Mouse (Mus musculus) cerebellum, adult 9-10 months (tissue): ENCODE results near the gene Slc25a48.

Source experiments
- DNase-seq: peaks from one replicate; pipeline ENCODE4 v3.0.0; 2022

Slc25a48 gene

GRCm38 (mm10) chr13:56438211-56439075 is at the start of gene Slc25a48:
Gene Slc25a48 (plus strand): TSS chr13:56438355.
- DNase-seq = no peak

DNA sequence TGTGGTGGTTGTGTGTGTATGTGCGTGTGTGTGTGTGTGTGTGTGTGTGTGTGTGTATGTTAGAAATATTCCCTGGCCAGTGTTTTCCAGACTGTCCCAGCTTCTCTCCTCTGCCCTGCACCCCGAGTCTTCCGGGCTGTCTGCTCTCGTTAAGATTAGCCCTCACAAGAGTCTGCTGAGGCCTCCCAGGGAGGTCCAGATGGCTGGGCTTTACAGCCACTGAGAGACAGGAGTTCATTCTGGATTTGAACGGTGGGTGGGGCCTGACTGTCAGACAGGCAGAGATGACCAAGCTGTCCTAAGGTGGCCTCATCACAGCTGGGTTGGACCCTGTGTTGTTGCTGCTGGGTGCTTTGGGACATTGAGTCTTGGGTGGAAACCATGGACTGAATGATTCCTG is 40.6 kb upstream of the Slc25a48 start:
- no peak for DNase-seq

DNA sequence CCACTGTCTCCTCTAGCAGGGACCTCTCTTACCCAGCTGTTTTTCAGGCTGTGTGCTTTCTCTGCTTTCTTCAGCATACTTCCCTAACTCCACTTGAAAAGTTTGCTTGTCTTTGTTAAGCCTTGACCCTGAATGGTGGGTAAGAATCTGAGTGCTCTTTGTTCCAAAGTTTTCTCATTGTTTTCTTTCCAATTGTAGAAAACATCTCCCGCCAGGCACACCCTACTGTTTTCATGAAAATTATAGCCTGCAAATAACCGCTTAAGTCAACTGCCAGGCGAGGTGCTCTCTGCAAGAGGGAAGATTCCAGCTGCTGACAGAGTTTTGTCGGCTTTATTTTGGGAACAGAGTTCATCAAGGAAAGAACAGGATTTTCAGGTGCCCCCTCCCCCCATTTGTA is 37.0 kb upstream of the Slc25a48 start:
- no peak for DNase-seq

DNA sequence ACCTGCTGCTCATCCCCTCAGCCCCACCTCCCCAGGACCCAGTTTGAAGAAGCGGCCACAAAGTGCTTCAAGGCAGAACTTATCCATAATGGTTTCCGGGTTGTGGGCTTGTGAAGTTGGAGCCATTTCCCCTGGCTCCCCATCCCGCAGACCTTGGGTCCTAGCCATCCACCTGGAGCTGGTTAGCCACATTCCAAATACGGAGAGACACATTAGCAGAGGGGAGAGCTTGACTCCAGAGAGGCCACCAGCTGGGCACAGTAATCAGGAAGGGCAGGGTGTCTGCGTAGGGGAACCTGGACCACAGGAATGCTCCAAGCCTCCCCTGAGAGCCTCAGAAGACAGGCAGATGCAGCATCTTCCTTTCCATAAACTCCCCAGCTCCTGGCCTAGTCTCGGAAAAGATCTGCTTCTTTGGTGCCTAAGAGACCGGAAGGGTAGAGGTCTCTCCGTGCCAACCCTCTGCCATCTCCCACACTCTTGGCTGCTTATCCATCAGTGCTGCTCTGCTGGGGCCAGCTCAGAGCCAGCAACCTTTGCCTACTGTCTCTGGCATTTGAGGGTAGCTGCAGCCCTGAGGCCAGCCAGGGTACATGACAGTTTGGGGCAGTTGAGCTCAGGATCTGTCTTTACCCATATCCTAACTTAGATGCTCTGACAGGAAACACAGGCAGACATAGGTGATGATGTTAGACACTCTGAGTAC is 34.6 kb upstream of the Slc25a48 start:
- no peak for DNase-seq

GRCm38 (mm10) chr13:56404511-56405140 is 33.5 kb upstream of the Slc25a48 start:
- DNase-seq = peak; percentile 28

DNA sequence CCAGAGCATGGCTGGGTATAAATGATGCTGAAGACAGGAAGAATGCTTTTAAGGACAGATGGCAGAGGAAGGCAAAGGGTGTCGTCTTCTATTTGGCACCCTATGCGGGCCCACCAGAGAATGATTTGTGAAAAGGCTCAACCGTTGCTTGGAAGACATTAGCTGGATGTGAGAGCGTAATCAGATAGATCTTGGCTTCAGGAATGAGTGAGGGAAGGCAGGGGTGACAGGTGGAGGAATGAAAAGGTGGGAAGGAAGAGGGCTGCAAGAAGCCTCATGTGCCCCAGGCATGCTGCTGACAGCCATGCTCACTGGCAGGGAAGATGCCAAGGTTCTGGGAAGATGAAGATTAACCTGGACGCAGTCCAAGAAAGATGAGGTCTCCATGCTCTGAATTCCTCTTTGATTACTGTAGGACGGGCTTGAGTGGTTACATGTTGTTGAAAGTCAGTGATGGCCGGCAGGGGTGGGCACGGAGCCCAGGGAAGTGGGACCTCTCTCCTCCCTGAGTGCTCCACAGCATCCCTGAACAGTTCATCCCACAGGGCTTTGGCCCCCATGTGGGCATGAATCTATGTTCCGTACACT is 25.8 kb upstream of the Slc25a48 start:
- DNase-seq = no peak

- DNase-seq = no peak
These were observed 19.3 kb upstream of the Slc25a48 start for GRCm38 (mm10) chr13:56418685-56419483.

- DNase-seq = no peak
These were observed 18.6 kb upstream of the Slc25a48 start for GRCm38 (mm10) chr13:56419538-56419937.

GRCm38 (mm10) chr13:56422072-56422723 is 16.0 kb upstream of the Slc25a48 start:
- peak; percentile 52 for DNase-seq

DNA sequence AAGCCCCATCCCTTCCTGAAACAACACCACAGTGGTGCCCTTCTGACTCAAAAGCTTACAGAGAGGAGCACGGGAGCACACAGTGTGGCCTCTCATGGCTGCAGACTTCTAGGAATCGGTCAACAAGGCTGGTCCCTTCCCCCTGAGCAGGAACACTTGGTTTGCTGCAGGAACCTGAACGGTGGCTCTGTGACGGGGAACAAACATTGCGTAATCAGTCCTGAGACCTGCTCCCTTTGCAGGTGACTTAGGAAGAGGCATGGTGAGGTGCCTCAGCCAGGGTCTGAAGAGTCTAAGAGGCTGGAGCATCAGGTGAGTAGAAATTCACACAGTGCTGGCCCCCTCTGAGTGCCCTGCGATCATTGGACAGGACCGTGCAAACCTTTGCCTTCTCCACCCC is 12.2 kb upstream of the Slc25a48 start:
- no peak for DNase-seq

- peak; percentile 41 for DNase-seq
These were observed 11.8 kb upstream of the Slc25a48 start, which contains the start of gene Gm3045 for GRCm38 (mm10) chr13:56426365-56426764. Gene Gm3045 (plus strand): TSS chr13:56426594.

DNA sequence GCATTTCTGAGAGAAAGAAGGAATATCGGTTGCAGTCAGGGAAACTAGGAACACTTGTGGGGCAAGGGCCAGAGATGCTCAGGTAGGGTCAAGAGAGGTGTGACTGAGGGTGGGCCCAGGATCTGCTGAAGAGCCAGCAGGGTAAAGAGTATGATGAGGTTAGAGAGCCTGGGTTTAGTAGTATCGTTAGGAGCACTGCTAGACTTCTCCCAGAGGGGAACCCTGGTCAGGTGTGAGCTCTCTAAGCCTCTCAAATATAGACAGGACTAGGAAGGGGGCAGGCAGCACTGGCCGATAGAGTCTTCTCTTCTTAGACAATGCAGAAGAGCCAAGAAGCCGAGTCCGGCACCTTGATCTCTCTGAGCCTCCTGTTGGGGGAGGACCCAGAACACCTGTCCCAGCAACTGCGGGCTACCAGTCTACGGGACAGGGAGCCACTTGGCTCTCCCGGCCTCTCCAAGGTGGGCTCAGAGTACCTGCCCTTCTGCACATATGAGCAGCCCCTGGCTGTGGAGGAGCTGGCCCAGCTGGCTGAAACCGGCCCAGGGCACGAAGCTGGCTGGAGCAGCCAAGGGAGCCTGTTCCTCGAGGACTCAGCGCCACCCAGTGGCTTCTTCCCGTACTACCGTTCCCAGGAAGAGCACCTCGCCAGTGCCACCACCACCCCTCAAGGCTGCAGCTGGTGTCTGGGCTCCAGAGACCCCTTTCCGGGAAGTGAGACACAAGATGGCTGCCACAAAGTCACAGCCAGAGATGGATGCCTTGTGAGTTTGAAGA is 9.2 kb upstream of the Slc25a48 start:
- DNase-seq = peak; percentile 63

- DNase-seq = peak; percentile 66
These were observed 5.7 kb upstream of the Slc25a48 start for GRCm38 (mm10) chr13:56432496-56432895.

DNA sequence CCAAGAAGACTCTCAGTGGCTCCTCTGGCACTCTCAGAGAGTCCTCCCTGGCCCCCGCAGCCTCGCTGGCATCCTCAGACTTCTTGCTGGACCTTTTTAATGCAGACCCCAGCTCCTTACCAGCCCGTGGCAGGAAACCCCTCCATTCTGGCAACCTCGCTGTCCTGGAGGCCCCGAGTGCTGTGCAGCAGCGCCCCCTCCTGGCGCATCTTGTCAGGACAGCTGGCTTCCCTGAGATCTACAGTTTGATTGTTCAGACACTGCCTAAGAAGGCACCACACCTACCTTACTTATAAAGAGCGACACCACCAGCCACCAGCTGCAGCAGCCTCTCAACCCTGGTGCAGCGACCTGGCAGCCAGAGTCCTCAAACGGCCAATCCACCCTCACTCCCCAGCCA is 4.7 kb upstream of the Slc25a48 start:
- DNase-seq = peak; percentile 78

- DNase-seq = no peak
These were observed 3.8 kb upstream of the Slc25a48 start for GRCm38 (mm10) chr13:56434311-56434751.

DNA sequence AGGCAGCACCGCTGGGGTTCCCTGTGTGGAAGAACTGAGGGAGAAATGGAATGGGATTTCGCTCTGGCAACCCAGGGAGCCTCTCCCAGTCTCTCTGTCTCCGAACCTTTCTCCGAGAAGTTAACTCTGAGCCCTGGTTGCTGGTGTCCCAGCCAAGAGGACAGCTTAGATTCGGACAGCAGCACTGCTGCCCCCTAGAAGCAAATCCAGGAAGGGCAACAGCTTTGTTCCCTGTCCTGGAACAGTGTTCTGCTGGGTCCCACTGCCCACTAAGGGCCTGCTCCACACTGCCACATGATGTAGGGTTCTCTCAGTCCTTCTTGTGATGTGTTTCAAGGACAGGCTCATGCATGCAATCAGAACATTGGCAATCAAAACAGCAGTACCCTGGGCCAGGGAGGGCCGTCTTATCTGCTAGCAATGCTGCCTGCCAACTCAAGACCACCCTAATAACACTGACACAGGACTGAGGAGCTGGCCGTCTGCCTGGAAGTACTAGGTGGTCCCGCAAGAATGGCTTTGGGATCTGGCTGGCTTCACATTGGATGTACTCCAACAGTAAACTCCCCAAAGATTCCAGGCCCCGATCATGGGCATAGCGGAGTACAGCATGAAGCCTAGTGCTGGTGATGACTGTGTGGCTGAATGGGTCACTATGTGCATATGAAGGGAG is 2.4 kb upstream of the Slc25a48 start:
- DNase-seq = no peak

GRCm38 (mm10) chr13:56443411-56443810 is 5.3 kb downstream of the Slc25a48 start:
- DNase-seq = no peak

- no peak for DNase-seq
These were observed 6.0 kb downstream of the Slc25a48 start for GRCm38 (mm10) chr13:56444112-56444511.

GRCm38 (mm10) chr13:56444996-56445395 is 6.8 kb downstream of the Slc25a48 start:
- no peak for DNase-seq
